Mouse (Mus musculus): ENCODE data around the gene Lipk. TPM values are rescaled to one million over a fixed set of nuclear protein-coding genes. Genes with fewer than 3 reads are reported as not detected.

Lipk gene
- not detected for total RNA-seq (2021)
- long read RNA-seq, experiment 1: 0 reads
- long read RNA-seq, experiment 2: 0 reads

DNA sequence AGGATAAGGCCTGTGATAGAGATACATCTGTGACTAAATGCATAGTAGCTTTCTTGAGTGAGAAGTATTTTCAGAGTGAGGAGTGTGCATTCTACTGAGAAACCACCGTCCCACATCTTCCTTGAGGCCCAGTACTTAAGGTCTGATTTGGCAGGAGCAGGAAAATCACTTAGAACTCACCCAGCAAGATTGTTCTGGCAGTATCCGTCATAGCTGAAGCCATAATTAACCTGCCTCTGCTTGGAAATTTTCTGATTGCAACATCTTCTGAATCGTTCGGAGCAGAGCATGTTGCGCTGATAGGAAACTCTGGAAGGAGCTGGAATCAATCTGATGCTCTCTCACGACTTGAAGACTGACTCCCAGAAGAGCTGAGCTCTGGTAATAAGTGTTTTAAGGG, at the start of gene Lipk:
TSS of gene Lipk (plus strand) at position 289 of the 400 bp plus-strand sequence.
- no peak for DNase-seq

DNA sequence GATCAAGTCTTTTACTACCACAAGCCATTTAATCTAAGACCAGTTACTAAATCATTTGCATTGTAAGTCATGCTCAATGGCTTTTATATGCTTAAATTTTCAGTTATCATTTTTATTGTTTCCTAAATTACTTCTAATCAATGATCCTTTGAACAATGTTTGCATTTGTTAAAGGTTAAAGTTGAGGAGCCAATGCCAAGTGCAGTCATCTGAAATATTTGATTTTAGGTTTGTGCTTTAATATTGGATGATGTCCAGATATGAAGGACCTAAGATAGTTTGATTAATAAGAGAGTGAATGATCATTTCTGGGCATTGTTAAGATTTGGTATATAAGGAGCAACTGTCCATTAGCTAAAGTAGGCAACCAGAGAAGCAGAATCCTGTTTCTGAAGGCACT, 47.2 kb upstream of the Lipk start, which contains the start of gene Lipf:
TSS of gene Lipf (plus strand) at position 301 of the 400 bp plus-strand sequence.
- DNase-seq: no peak

DNA sequence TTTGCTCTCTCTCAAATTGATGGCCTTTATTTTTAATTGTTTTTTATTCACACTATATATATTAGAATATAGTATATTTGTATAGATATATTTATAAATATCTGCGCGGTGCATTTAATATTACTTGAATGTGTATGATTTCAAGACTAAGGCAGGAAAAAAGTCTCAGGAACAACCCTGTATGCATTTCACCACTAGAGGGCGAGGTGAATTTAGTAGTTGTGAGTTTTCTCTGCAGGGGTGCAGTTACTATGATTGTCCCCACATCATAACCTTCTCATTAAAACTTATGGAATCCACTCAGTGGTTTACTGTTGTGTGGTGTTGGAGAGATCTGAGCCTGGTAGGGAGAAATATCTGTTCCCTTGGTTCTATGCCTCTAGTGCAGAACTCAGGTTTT, 29.1 kb upstream of the Lipk start:
- DNase-seq: no peak

DNA sequence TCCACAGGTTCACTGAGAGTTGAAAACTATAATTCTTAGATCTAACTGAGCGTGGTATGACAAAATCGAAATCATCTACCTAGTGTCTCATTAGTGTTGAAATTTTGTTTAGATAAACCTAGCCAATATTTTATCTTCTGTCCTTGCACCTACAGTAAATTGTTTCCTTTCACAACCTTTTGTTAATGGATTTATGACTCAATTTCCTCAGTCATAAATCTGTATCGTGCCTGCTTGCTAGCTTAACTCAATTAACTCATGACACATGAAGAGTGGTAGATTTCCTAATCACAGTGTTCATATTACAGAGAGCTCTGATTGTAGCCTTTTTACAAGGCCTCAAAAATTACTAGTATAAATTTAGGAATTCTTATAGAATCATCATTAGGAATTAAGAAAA, 25.0 kb upstream of the Lipk start:
- DNase-seq: no peak

DNA sequence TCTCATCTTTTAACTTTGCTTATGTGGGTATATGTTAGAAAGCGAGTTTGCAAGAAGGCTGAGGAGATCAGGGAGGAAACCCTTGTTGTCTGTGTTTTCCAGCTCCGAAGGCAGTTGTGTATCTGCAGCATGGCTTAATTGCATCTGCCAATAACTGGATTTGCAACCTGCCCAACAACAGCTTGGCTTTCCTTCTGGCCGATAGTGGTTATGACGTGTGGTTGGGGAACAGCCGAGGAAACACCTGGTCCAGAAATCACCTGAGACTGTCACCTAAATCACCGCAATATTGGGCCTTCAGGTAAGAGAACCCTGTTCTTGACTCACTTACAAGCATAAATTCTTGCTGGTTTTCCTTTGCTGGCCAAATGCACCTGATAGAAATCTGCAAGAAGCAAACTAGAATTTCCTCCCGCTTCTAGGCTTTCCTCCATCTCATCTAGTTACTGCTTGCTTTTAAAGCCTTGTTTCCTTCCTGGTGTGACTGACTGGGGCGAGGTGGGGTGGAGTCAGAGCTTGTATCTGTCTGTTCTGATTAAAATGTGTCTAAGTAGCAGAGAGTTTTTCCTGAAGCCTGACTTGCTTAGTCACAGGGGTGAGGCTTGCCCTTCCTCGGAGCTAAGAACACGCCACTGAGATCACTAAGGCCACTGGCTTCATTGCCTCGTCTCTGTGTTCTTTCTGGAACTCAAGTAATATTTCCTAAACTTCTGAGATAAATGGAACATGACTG, 13.5 kb downstream of the Lipk start:
- no peak for DNase-seq

DNA sequence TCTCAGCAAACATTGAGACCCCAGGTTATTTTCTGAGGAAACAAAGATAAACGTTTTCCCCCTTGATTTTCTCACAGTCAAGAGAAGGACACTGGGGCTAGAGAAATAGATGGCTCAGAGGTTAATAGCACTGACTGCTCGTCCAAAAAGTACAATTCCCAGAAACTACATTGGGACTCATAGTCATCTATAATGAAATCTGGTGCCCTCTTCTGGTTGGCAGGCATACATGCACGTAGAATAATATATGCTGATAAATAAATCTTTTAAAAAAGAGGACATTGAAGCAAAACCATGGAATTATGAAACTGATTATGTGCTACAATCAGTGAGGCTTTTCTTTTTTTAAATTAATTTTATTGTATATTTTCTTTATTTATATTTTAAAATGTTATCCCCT, 14.7 kb downstream of the Lipk start:
- DNase-seq: no peak

DNA sequence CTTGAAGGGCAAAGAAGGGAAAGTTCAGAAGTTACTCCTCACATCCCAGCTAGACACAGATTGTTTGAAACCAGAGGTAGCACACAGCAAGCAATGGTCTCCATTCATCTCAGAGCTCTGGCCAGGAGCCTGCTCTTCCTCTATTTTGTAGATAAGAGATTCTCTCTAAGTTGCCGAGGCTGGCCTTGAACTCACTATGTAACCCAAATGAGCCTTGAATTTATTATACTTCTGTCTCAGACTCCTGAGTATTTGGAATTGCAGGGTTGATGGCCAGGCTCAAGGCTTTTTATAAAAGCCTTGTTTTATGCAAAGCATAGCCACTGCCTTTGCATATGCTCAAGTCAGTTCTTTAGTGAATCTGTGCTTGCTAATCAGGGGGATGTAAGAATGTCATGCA, 31.6 kb downstream of the Lipk start:
- no peak for DNase-seq

DNA sequence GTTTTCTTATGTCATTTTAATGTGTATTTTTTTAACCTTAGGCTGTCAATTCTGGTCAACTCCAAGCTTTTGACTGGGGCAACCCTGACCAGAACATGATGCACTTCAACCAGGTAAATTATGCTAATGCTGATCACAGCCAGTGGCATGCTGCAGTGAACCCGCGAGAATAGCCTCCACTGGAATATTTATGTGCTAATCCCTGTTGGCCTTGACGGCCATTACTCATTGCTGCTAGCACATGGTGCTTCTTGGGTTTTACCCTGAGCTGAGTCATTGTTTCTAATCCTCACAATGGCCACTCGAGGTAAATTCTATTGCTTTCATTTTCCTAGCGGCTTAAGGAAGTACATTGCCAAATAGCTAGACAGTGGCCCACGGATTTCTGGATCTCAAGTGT, 34.9 kb downstream of the Lipk start:
- no peak for DNase-seq

DNA sequence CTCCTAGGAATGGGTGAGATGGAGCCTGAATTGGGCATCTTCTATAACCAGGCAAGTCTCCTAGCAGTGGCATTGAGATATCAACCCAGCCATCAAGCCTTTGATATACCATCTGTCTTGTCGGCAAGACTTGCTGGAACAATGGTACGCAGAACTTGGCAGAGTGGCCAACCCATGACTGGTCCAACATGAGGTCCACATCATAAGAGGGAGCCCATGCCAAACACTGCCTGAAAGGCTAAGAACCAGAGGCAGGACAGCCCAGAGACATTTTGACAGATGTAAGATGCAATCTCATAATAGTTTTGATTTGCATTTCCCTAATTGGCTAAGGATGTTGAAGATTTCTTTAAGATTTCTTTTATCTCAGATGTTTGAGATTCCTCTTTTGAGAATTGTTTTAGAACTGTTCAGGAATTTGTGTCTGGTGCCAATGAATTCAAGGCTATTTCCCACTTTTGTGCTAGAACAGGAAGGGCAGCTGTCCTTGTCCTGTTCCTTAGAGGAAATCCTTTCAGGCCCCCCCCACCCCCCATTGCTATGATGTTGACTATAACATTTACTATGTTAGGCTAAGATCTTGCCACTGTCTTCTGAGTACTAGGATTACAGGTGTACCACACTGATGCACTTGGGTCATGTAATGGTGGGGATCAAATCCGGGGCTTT, 41.4 kb downstream of the Lipk start:
- DNase-seq: no peak

DNA sequence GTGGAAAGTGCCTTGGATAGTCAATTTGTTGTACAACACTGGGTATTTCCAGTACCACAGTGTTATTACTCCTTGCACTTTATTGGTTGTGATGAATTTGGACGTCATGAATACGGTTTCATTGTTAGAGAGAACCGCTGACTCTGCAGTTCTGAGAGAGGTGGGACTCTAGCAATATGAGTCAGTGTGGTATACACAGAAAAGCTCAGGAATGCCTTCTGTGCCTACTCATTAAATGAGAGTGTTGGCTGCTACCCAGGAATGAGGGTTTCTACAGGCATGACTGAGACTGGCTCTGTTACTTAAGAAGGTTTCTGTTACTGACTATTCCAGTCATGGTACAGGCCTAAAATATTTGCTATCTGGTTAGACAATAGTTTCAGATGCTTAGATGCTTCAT, 43.4 kb downstream of the Lipk start:
- no peak for DNase-seq

DNA sequence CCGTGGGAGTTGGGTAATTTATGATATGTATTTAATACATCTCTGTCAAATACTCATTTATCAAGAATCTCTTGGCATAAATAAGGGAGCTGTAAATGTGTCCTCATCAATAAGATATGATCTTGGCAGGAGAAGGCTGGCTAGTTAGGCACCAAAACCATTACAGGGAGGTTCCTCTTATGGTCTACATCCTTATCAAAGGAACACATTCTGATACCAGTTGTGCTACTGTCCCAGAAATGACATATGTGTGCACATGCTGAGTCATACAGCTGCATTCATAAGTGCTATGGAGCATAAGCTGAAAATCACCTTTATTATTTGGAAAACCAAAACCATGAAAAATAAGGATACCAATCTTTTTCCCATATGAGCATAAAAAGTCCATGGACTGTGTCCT, 55.5 kb downstream of the Lipk start:
- no peak for DNase-seq

DNA sequence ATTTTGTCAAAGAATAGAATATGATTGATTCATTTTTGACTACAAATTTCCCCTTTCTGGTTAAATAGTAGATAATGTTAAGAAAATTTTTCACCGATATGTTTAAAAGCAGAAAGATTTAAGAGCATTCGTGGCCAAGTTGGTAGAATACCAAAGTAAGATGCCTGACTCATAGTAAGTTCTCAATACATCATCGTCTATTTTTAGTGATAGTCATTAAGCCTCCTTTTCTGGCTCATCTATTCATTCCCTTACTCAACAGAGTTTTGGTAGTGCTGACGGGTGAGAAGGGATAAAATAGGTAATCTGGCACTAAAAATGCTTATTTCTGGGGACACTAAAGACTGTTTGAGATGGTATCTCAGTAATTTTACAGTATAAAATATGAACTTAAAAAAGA, 56.0 kb downstream of the Lipk start:
- DNase-seq: no peak

DNA sequence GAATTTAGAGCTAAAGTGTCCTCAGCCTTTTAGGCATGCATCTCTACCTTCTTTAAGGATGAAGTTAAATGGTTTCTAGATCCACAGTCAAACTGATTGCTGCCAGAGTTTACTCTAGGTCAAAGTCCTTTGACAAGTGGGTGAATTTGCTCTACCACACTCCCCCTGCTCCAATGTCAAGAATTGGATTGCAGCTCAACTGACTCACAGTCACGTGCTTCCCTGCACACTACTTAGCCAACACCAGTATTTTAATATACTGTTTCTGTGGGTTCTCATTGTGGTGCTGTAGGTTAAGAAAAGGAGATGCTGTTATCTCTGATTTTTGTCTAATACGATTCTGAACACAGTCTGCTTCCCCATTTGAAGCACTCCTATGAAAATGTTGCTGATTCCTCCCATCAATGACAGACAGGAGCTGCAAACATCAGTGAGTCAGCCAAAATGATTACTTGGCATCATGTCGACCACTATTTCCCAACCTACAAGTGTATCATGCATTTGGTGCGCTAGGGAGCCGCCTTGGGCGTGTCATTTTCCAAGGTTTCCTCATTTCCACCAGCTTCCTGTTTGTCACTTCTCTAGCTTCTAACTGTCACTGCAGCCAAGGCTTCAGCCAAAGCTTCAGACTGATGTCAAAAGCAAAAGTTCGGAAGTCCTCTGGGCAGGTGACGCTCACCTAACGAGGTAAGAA, 58.8 kb downstream of the Lipk start, which contains the start of gene Lipn:
TSS of gene Lipn (plus strand) at position 580 of the 694 bp plus-strand sequence.
- no peak for DNase-seq

DNA sequence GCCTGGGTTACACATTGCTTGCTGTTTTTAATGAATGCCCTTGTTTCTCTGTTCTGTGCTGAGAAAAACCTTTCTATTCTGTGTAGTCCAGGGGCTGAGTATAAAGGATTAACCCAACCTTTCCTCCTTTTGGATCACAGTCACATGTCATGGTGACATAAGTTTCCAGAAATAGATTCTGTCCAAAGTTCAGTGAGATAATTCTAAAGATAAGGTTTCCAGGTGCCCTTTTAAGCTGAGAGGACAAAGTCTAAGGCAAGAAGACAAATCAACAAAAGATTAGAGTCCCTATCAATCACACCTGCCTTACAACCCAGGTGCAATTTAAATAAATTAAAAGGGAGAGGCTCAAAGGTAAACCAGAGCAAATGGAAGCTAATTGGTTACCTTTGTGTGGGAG, 66.1 kb downstream of the Lipk start:
- DNase-seq: no peak

DNA sequence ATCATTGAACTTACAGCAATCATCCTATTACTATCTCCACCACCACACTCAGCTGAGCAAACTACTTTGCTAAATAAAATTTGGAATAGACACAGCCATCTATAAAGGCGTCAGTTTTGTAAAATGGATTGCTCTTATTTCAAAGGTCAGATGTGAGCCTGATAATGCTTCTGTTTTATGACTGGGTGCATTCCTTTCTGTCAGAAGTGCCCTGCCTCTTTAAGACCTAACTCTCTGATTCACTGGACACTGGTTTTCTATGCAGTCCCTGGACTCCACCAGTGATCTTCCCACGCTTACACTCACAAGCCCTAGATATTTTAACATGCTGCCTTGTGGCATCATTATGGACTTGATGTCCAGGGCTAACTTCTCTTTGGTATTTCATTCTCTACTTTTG, 70.0 kb downstream of the Lipk start:
- no peak for DNase-seq

DNA sequence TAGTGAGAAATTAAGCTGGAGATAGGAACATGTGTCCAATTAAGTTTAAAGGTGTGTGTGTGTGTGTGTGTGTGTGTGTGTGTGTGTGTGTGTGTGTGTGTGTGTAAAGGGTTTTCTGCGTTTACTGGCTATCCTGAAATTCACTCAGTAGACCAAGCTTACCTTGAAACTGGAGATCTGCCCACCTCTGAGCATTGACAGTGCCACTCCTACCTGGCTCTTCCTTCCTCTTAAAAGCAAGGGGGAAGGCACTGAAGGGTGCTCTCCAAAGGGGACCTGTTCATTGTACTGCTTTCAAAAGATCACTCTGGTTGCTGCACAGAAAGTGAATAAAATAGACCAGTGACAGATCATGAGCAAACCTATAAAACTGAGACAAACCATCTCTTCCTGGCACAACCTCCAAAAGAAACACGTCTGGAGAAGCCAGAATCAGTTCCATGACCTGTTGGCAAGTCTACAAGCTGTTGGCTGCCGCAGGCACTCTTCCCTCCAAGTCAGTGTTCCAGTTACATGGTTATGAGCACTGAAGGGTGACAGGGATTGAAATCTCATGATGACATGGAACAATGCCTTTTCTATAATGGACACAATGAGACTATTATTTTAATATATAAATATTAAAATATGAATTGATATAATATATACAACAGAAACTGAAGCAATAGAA, 81.1 kb downstream of the Lipk start:
- DNase-seq: no peak

DNA sequence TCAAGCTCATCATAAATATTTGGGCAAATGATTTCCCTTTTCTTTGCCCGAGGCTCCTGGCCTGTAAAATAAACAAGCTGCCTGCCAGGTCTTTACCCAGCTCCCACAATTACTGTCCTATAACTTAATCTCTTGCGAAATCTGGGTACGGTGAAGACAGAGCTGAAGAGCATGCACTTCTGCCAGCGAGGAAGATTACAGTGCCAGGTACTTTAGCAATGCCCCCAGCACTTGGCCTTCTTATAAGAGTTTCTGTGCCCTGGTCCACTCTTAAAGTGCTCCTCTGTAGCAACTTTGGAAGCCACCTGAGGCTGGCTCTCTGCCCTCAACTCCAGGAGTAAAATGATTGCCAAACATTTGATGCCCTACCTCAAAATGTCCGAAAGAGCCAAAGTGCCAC, 87.3 kb downstream of the Lipk start:
- no peak for DNase-seq

DNA sequence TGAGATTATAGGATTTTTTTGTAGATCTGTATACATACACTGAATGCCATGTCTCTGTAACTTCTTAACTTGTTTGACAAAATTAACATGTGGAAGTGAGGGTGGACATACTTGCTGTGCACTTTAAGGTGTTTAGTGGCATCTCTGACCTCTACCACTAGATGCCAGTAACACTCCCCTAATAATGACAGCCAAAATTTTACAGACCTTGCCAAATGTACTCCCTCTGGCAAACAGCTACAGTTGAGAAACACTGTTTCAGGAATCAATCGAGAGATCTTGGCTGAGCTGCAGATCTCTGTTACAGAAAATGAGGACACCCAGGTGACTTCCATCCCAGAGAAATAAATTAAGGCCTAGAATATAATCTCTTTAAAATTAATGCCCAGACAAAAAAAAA, 88.1 kb downstream of the Lipk start:
- no peak for DNase-seq
